Mouse (Mus musculus) liver, embryonic 11.5 days (tissue): ENCODE measurements at regions not wholly inside any gene's neighbourhood (a gene's known extent, or its start where the extent isn't known, plus 50 kb on each side); places are given as distances from the start of the nearest gene placed in this dataset.

Experiments
- ATAC-seq: fragments of 200-750 bp; cut with Nextera tagmentation; replicated peaks from 2 replicates; pipeline ENCODE4 v1.8.0; 2017; ENCODE audit warnings: moderate number of reproducible peaks, mild to moderate bottlenecking, moderate TSS enrichment, moderate library complexity; ENCODE audit not compliant: low FRiP score
- DNase-seq: peaks from one replicate; pipeline ENCODE4 v3.0.0-alpha.2; 2017; ENCODE audit warnings: low spot score
- H3K27ac ChIP-seq: fragments of 300-500 bp; sonication (generic); 2 replicates; pipeline ENCODE4 v1.5.1; 2014; ENCODE audit warnings: mild to moderate bottlenecking, low read depth, low read length, control low read depth
- H3K27me3 ChIP-seq: fragments of 300-500 bp; sonication (generic); replicated peaks from 2 replicates; pipeline ENCODE4 v1.6.1; 2014; ENCODE audit warnings: low read length, mixed read lengths; ENCODE audit not compliant: control insufficient read depth, insufficient read depth
- H3K36me3 ChIP-seq: fragments of 300-500 bp; sonication (generic); 2 replicates; pipeline ENCODE4 v1.6.1; 2014; ENCODE audit warnings: mild to moderate bottlenecking, low read length, moderate library complexity, mixed read lengths; ENCODE audit not compliant: control insufficient read depth, insufficient read depth
- H3K4me1 ChIP-seq: fragments of 300-500 bp; sonication (generic); replicated peaks from 2 replicates; pipeline ENCODE4 v1.6.1; 2014; ENCODE audit warnings: low read length, mixed read lengths; ENCODE audit not compliant: control insufficient read depth, insufficient read depth
- H3K4me2 ChIP-seq: fragments of 300-500 bp; sonication (generic); 2 replicates; pipeline ENCODE4 v1.6.1; 2014; ENCODE audit warnings: mild to moderate bottlenecking, control low read depth, moderate library complexity
- H3K4me3 ChIP-seq: fragments of 300-500 bp; sonication (generic); 2 replicates; pipeline ENCODE4 v1.5.1; 2014; ENCODE audit warnings: low read depth, low read length, control low read depth
- H3K9ac ChIP-seq: fragments of 300-500 bp; sonication (generic); 2 replicates; pipeline ENCODE4 v1.6.1; 2014; ENCODE audit warnings: low read depth, low read length, control low read depth
- H3K9me3 ChIP-seq: fragments of 300-500 bp; sonication (generic); 2 replicates; pipeline ENCODE4 v1.6.1; 2016; ENCODE audit warnings: low read length, inconsistent platforms, mixed read lengths; ENCODE audit not compliant: control insufficient read depth
- WGBS: fragments of 180-500 bp; shearing (Covaris S2); extraction: QIAGEN DNeasy Blood & Tissue Kit; methylation state at CpG from one replicate; pipeline ENCODE4 v1.1.7; 2014; 5-methylcytosine and 5-hydroxymethylcytosine counted together

- DNase-seq (no peak), ATAC-seq (no peak)
- no peaks in the 10 kb centered on the region for H3K9me3 ChIP-seq
- WGBS, result 75% methylated on average over 5 of the region's 5 CpGs
- no peaks in the 10 kb centered on the region for H3K36me3 ChIP-seq
- H3K4me1 ChIP-seq, result no peaks in the 10 kb centered on the region
- no peak overlapping the region for H3K9ac ChIP-seq
- H3K27ac ChIP-seq, result no peak overlapping the region
- H3K4me3 ChIP-seq, result no peak overlapping the region
- no peak overlapping the region for H3K4me2 ChIP-seq
- no peaks in the 10 kb centered on the region for H3K27me3 ChIP-seq
Observed at GRCm38 (mm10) chr9:73355876-73356275, 242.7 kb downstream of the Rsl24d1 start.

- no peak for ATAC-seq
- no peaks in the 10 kb centered on the region for H3K27me3 ChIP-seq
- WGBS, result 86% methylated on average over 6 of the region's 6 CpGs
- H3K4me2 ChIP-seq, result no peak overlapping the region
- no peak overlapping the region for H3K27ac ChIP-seq
- H3K4me3 ChIP-seq, result no peak overlapping the region
- no peaks in the 10 kb centered on the region for H3K36me3 ChIP-seq
- H3K4me1 ChIP-seq, result no peaks in the 10 kb centered on the region
- H3K9me3 ChIP-seq, result no peaks in the 10 kb centered on the region
- no peak for DNase-seq
- H3K9ac ChIP-seq, result no peak overlapping the region
Observed at GRCm38 (mm10) chr9:73358968-73359367, 245.7 kb downstream of the Rsl24d1 start.

- no peaks in the 10 kb centered on the region for H3K9me3 ChIP-seq
- ATAC-seq (peak; percentile 85), DNase-seq (no peak)
- H3K27ac ChIP-seq, result no peak overlapping the region
- no peaks in the 10 kb centered on the region for H3K27me3 ChIP-seq
- H3K4me3 ChIP-seq, result no peak overlapping the region
- 52% methylated on average over 1 of the region's 1 CpGs for WGBS
- no peak overlapping the region for H3K4me2 ChIP-seq
- no peaks in the 10 kb centered on the region for H3K4me1 ChIP-seq
- no peaks in the 10 kb centered on the region for H3K36me3 ChIP-seq
- no peak overlapping the region for H3K9ac ChIP-seq
Observed at GRCm38 (mm10) chr9:73380768-73381167, 267.5 kb downstream of the Rsl24d1 start.

- WGBS, result 75% methylated on average over 7 of the region's 7 CpGs
- DNase-seq, result no peak
Observed at GRCm38 (mm10) chr9:73392036-73392435, 278.8 kb downstream of the Rsl24d1 start.

GRCm38 (mm10) chr9:73413367-73413930 lies 300.2 kb downstream of the Rsl24d1 start:
- DNase-seq (no peak), ATAC-seq (no peak)
- Histone ChIP-seq H3K9me3 (no peaks in the 10 kb centered on the region), H3K4me2 (no peak overlapping the region), H3K27ac (no peak overlapping the region), H3K36me3 (no peaks in the 10 kb centered on the region), H3K27me3 (no peaks in the 10 kb centered on the region), H3K4me1 (no peaks in the 10 kb centered on the region), H3K9ac (no peak overlapping the region), H3K4me3 (no peak overlapping the region)
- 74% methylated on average over 8 of the region's 8 CpGs for WGBS

More at GRCm38 (mm10) chr9:73392036-73392435, 278.8 kb downstream of the Rsl24d1 start:
- no peak overlapping the region for H3K4me3 ChIP-seq
- no peaks in the 10 kb centered on the region for H3K9me3 ChIP-seq
- ATAC-seq, result no peak
- no peaks in the 10 kb centered on the region for H3K4me1 ChIP-seq
- no peak overlapping the region for H3K9ac ChIP-seq
- H3K27me3 ChIP-seq, result no peaks in the 10 kb centered on the region
- H3K27ac ChIP-seq, result no peak overlapping the region
- no peaks in the 10 kb centered on the region for H3K36me3 ChIP-seq
- no peak overlapping the region for H3K4me2 ChIP-seq

GRCm38 (mm10) chr9:73416084-73416777 lies 303.0 kb downstream of the Rsl24d1 start:
- Histone ChIP-seq H3K4me2 (no peak overlapping the region), H3K9ac (no peak overlapping the region), H3K9me3 (no peaks in the 10 kb centered on the region), H3K4me1 (no peaks in the 10 kb centered on the region), H3K27me3 (no peaks in the 10 kb centered on the region), H3K27ac (no peak overlapping the region), H3K36me3 (no peaks in the 10 kb centered on the region), H3K4me3 (no peak overlapping the region)
- DNase-seq (no peak), ATAC-seq (no peak; the same call in 1 of the 2 replicates)
- WGBS, result 74% methylated on average over 10 of the region's 10 CpGs
